Mouse (Mus musculus) liver, postnatal 0 days (tissue): ENCODE data around the gene Wfdc3.

Experiments used
- CTCF ChIP-seq: sonication (generic); IDR thresholded peaks from 2 replicates; pipeline ENCODE4 v1.5.1; 2016; ENCODE audit warnings: antibody characterized with exemption, low read depth
- EP300 ChIP-seq: IDR thresholded peaks from 2 replicates; pipeline ENCODE4 v1.6.1; 2016; ENCODE audit warnings: antibody characterized with exemption, low read depth, mild to moderate bottlenecking

DNA sequence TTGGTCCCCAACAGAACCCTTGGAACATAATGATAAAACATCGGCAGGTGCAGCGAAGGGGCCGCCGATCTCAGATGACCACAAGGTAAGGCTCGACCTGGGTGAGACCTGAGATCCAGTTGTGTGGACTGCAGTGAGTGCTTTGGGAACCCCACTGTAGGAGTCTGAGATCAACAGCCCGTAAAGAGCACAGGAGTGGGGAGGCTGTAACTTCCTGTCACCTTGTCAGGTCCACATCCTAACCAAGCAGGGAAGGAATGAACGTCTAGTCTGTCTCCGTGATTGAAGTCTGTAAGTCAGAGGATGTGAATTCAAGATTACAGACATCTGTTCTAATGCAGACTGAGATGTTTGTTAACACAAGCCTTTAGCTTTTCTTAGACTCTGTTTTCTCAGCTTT is 962 bp upstream of the Wfdc3 start:
- TF ChIP-seq CTCF (no peak), EP300 (no peak)
